Mouse (Mus musculus) bone marrow macrophage, adult 2 months (primary cell): ENCODE data around the gene Prr23a3.

Experiments used
- CTCF ChIP-seq: IDR thresholded peaks from 2 replicates; pipeline ENCODE4 v1.5.1; 2012; ENCODE audit warnings: low read depth, mild to moderate bottlenecking, low read length, moderate library complexity
- POLR2A ChIP-seq: IDR thresholded peaks from 2 replicates; pipeline ENCODE4 v1.6.1; 2012; ENCODE audit warnings: mild to moderate bottlenecking, low read depth, low read length, borderline replicate concordance

DNA sequence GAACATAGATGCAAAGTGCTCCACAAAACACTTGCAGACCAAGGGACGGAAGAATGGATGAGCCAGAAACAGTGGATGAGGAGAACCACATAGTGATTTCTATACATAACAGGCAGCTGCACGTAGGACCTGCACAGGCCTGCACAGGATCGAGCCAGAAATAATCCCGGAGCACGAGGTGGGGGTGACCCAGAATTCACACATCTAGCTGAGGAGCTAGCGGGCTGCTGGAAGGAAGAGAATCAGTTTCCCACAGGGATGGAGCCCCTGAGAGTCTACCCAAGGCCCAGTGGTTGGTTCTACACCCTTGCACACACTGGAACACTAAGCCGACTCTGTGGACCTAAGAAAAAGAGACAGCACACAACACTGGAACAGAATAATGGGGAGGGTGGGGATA lies 40.8 kb upstream of the Prr23a3 start:
- TF ChIP-seq POLR2A (no peak), CTCF (no peak)
